Mouse (Mus musculus): ENCODE data around the gene Tent4a. TPM values are rescaled to one million over a fixed set of nuclear protein-coding genes. Genes with fewer than 3 reads are reported as not detected.
A peak's percentile ranks its signal among the peaks of the same experiment; 100 is the strongest.

Gene Tent4a
- polyA plus RNA-seq, 1 experiment from 2014 or later, result 4.9 TPM

DNA sequence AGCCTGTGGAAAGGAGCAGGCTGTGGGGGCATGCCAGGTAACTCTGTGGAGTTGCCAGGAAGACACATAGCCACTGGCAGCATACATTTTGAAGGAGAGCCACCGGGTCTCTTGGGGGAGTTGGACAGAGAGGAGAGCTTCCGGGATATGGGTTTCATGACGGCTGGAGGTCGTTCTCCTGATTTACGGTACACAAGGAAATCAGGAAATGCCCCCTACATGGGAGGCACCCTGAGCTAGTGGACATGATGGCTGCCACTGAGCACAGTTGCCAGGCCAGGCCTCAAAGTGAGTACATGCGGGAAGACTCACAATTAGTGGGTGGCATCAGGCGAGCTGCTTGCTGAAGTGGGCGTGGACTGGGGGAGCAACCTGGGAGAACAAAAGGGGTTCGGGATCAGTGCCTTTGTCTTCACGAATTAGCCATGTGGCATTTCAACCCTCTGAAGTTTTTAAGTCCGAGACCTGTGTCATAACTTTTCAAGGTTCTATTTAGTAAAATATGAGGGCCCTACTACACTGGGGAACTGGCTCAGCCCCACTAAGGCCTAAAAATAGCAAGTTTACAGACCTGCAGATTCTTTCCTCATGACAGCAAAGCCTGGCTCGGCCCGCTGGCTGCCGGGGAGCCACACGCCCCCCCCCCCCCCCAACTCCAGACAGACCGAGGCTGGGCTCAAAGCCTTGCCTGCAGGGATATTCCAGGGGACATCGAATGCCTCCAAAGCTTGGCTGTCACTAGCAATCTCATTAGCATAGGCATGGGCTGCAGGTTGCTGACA, 8.3 kb upstream of the Tent4a start:
- peaks cover 48% of the 10 kb centered on the region for H3K4me1 ChIP-seq
- no peak for DNase-seq (ENCODE audit: extremely low spot score, low spot score)
- no peak overlapping the region for H3K27ac ChIP-seq
- peaks cover 27% of the 10 kb centered on the region for H3K27me3 ChIP-seq (ENCODE audit: poor library complexity, severe bottlenecking)
- no peaks in the 10 kb centered on the region for H3K9me3 ChIP-seq
- H3K4me3 ChIP-seq, result no peak overlapping the region
- no peaks in the 10 kb centered on the region for H3K36me3 ChIP-seq (replicated peaks)
- WGBS, result 38% methylated on average over 17 of the region's 17 CpGs

GRCm38 (mm10) chr13:69541776-69542175, 7.4 kb upstream of the Tent4a start:
- WGBS, result 80% methylated on average over 10 of the region's 10 CpGs
- Histone ChIP-seq H3K27me3 (ENCODE audit: poor library complexity, severe bottlenecking) (peaks cover 27% of the 10 kb centered on the region), H3K9me3 (no peaks in the 10 kb centered on the region), H3K36me3 (replicated peaks) (no peaks in the 10 kb centered on the region), H3K27ac (no peak overlapping the region), H3K4me3 (no peak overlapping the region), H3K4me1 (peaks cover 53% of the 10 kb centered on the region)
- no peak for DNase-seq (ENCODE audit: extremely low spot score, low spot score)

DNA sequence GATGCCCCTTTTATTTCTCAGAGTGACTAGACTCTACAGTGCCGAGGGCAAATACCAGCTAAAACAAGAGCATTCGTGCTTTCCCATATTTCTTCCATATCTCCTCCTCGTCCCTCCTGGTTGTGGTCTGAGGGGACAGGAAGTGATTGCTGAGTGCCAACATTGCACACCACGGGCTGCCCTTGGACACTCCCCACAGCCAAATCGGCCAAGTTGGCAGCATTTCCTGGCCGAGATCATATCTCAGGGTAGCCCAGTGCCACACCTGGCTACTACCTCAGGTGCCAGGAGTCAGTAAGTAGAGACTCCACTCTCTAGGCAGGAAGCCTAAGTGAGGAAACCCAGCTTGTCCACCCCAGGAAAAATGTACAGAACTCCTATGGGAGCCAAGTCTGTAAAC, 6.8 kb upstream of the Tent4a start:
- peaks cover 55% of the 10 kb centered on the region for H3K4me1 ChIP-seq
- no peak overlapping the region for H3K27ac ChIP-seq
- WGBS, result 83% methylated on average over 6 of the region's 6 CpGs
- no peaks in the 10 kb centered on the region for H3K9me3 ChIP-seq
- H3K36me3 ChIP-seq (replicated peaks), result no peaks in the 10 kb centered on the region
- no peak for DNase-seq (ENCODE audit: extremely low spot score, low spot score)
- H3K27me3 ChIP-seq (ENCODE audit: poor library complexity, severe bottlenecking), result peaks cover 27% of the 10 kb centered on the region
- H3K4me3 ChIP-seq, result no peak overlapping the region

DNA sequence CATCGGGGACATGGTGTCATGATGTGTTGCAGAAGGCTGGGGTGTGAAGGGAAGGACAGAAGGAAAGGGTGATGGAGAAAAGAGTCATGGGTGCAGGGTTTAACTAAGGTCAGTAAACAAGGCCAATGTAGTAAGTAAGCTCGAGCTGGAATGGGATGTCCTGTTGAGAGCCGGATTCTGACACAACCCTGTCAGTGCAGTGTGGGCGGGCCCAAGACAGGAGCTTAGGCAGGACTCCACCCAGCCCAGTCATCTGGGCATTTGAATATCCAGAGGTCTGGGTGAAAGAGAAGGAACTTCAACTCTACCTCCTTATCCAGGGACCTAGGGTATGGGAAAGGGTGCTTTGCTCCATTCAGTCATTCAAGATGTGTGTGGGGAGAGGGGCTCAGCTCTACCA, 3.9 kb upstream of the Tent4a start:
- WGBS, result 18% methylated on average over 4 of the region's 4 CpGs
- DNase-seq (ENCODE audit: extremely low spot score, low spot score), result no peak
- Histone ChIP-seq H3K9me3 (no peaks in the 10 kb centered on the region), H3K27me3 (ENCODE audit: poor library complexity, severe bottlenecking) (peaks cover 7% of the 10 kb centered on the region), H3K4me1 (peaks cover 58% of the 10 kb centered on the region), H3K36me3 (replicated peaks) (no peaks in the 10 kb centered on the region), H3K4me3 (no peak overlapping the region), H3K27ac (no peak overlapping the region)

DNA sequence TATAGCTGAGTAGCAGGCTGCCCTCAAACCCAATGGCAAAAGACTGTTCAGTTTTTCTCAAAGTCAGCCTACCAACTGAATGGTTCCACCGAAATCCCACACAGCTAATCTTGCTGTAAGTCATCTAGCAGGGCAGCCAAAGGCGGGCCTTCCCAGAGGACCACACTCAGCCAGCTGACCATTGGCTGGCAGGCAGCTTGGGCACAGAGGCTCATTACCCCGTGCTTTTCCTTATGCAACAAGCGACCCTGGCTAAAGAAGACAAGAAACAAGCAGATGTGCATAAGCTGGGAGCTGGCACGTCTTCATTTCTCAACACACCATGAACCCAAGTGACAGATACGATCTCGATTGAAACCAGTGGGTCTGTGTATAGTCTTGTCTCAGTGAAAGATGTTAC, 2.9 kb upstream of the Tent4a start:
- Histone ChIP-seq H3K4me1 (peaks cover 53% of the 10 kb centered on the region), H3K4me3 (no peak overlapping the region), H3K36me3 (replicated peaks) (no peaks in the 10 kb centered on the region), H3K27me3 (ENCODE audit: poor library complexity, severe bottlenecking) (peaks cover 3% of the 10 kb centered on the region), H3K27ac (no peak overlapping the region), H3K9me3 (no peaks in the 10 kb centered on the region)
- WGBS, result 75% methylated on average over 7 of the region's 7 CpGs
- DNase-seq (ENCODE audit: extremely low spot score, low spot score), result no peak

DNA sequence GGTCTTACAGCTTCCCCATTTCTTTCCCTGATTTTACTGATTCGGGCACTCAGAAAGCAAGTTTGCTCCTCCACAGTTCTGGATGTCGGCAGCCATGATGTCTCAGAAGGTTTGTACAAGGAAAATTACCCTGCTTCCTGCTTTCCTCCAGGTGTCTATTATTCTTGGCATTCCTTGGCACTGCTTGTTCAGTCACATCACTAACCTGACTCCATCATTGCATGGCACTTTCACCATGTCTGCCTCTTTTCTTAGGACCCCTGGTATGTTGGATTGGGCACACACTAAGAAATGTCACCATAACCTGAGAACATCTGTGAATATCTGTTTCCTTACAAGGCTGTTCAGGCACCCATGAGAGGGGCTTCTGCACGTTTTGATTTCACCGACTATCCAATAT, 1.6 kb upstream of the Tent4a start:
- H3K27ac ChIP-seq, result peak overlapping the region; percentile 98

GRCm38 (mm10) chr13:69534654-69535551, 486 bp upstream of the Tent4a start:
- peaks cover 70% of the 10 kb centered on the region for H3K4me1 ChIP-seq
- H3K4me3 ChIP-seq, result peak overlapping the region; percentile 97
- H3K9me3 ChIP-seq, result no peaks in the 10 kb centered on the region
- DNase-seq (ENCODE audit: extremely low spot score, low spot score), result peak; percentile 96
- peaks cover 19% of the 10 kb centered on the region for H3K36me3 ChIP-seq (replicated peaks)
- peak overlapping the region; percentile 98 for H3K27ac ChIP-seq
- peaks cover 3% of the 10 kb centered on the region; the same call in 1 of the 2 replicates for H3K27me3 ChIP-seq (ENCODE audit: poor library complexity, severe bottlenecking)
- under 1% methylated on average over 84 of the region's 86 CpGs for WGBS

More for the DNA sequence above, 1.6 kb upstream of the Tent4a start:
- Histone ChIP-seq H3K36me3 (replicated peaks) (peaks cover 8% of the 10 kb centered on the region), H3K27me3 (ENCODE audit: poor library complexity, severe bottlenecking) (peaks cover 3% of the 10 kb centered on the region; the same call in 1 of the 2 replicates), H3K4me1 (peaks cover 66% of the 10 kb centered on the region), H3K9me3 (no peaks in the 10 kb centered on the region), H3K4me3 (peak overlapping the region; percentile 97; the same call in 1 of the 2 replicates)
- DNase-seq (ENCODE audit: extremely low spot score, low spot score), result no peak
- WGBS, result 83% methylated on average over 4 of the region's 4 CpGs

DNA sequence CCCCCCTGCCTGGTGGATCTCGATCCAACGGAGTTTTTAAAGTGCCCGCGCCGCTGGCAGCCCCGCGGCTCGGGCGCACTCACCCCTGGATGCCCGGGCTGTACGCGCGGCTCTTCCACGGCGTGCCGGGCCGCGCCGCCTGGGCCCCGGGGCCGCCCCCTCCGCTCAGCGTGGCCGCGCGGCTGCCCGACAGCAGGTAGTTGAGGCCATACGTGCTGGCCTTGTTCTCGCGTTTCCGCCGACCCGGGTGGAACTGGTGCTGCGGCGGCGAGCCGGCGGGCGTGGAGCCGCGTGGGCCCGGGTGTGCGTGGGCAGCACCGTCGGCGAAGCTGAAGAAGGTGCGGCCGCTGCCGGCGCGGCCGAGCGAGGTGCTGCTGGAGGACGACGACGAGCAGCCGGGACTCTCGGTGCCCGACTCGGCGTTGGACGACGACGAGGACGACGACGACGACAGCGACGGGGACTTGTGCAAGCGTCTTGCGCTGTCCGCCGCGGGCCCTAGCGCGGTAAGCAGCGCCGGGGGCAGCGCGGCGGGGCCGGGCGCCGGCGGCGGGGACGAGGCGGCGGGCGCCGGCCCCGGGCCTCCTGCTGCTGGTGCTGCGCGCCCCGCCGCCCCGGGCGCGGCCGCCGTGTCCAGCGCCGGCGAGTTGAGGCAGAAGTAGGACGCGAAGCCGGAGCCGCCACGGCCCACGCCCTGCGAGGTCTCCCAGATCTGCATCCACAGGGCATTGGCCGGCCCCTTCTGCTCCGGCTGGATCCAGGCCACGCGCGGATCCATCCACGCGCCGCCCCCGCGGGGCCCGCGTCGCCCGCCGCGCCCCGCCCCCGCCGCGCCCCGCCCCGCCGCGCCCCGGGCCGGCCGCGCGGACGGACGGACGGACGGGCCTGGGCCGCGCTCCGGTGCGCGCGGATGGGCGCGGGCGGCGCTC, 748 bp downstream of the Tent4a start, which contains the start of gene Nsun2:
TSS of gene Nsun2 (plus strand) at position 342 of the 929 bp plus-strand sequence.
- Histone ChIP-seq H3K27ac (peak within 1 kb of the TSS; percentile 98), H3K27me3 (ENCODE audit: poor library complexity, severe bottlenecking) (no peaks in the 10 kb centered on the region), H3K36me3 (replicated peaks) (peaks cover 31% of the 10 kb centered on the region), H3K4me3 (peak within 1 kb of the TSS; percentile 97), H3K4me1 (peaks cover 63% of the 10 kb centered on the region), H3K9me3 (no peaks in the 10 kb centered on the region)
- WGBS, result 2% methylated on average over 152 of the region's 155 CpGs
- peak; percentile 60 for DNase-seq (ENCODE audit: extremely low spot score, low spot score)

- peaks cover 38% of the 10 kb centered on the region for H3K36me3 ChIP-seq (replicated peaks)
- H3K27ac ChIP-seq, result peak overlapping the region; percentile 98
- H3K27me3 ChIP-seq (ENCODE audit: poor library complexity, severe bottlenecking), result no peaks in the 10 kb centered on the region
- H3K4me3 ChIP-seq, result peak overlapping the region; percentile 97
- no peaks in the 10 kb centered on the region for H3K9me3 ChIP-seq
- DNase-seq (ENCODE audit: extremely low spot score, low spot score), result no peak
- H3K4me1 ChIP-seq, result peaks cover 63% of the 10 kb centered on the region
- WGBS, result 3% methylated on average over 9 of the region's 9 CpGs
Observed at GRCm38 (mm10) chr13:69532893-69533404, 1.5 kb downstream of the Tent4a start.

DNA sequence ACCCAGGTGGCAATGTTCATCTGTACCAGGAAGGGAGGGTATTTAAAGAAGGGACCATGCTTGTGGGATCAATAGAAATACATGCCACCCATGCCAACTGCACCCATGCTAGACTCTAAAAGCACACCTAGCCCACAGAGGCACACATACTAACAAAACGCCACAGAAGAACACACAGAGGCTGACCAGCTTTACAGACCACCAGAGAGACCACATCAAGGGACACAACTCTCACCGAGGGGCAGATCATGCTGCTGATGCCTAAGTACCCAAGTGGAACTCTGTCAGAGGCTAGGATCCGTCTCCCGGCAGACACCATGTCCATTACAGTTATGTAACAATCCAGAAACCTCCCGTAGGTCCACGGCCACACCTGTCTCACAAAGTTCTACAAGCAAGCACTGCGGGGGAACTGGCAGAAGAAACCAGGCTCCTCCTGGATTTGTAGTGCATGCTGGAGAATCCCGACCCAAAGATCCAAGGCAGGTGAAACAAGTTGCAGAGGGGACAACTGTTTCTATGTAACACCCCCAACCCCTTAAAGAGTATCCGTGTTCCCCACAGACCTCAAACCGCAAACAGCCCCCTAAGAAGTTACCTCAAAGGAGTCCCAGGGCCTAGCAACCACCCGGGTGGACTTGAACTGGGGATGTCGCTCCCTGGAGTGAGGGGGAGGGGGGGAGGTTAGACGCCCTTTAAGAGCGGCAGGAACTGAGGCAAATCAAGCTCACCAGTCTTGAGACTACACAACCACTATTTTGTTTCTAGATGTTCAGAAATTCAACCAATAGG, 2.1 kb downstream of the Tent4a start:
- no peak for DNase-seq (ENCODE audit: extremely low spot score, low spot score)
- Histone ChIP-seq H3K9me3 (no peaks in the 10 kb centered on the region), H3K4me3 (peak overlapping the region; percentile 97), H3K27me3 (ENCODE audit: poor library complexity, severe bottlenecking) (no peaks in the 10 kb centered on the region), H3K36me3 (replicated peaks) (peaks cover 38% of the 10 kb centered on the region), H3K4me1 (peaks cover 65% of the 10 kb centered on the region), H3K27ac (peak overlapping the region; percentile 56)
- WGBS, result 36% methylated on average over 14 of the region's 14 CpGs

DNA sequence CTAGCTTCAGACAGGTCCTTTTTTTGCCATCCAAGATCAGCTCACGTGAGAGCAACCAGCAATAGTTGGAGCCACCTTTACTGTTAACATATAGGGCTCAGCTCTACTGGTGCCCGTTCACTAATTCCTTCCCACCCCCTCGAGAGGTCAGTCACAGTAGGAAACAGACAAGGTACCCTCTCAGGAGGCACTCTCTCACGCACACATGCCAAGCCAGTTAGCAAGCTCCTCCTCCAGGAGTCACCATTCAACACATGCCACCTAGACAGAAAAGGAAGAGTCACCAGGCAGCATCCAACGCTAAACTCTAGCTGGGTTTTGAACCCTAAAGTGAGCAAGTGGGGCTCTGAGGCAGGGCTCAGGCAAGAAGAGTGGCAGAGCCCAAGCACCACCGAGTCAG, 3.0 kb downstream of the Tent4a start:
- H3K4me1 ChIP-seq, result peaks cover 71% of the 10 kb centered on the region
- H3K27ac ChIP-seq, result no peak overlapping the region
- H3K4me3 ChIP-seq, result peak overlapping the region; percentile 97
- H3K9me3 ChIP-seq, result no peaks in the 10 kb centered on the region
- no peaks in the 10 kb centered on the region for H3K27me3 ChIP-seq (ENCODE audit: poor library complexity, severe bottlenecking)
- DNase-seq (ENCODE audit: extremely low spot score, low spot score), result no peak
- 68% methylated on average over 6 of the region's 6 CpGs for WGBS
- peaks cover 38% of the 10 kb centered on the region for H3K36me3 ChIP-seq (replicated peaks)
